Mouse (Mus musculus) ovary, postnatal 10 days (tissue): Measurements from ENCODE around the gene Pde4c.

Source experiments
- DNase-seq: peaks from one replicate; pipeline ENCODE4 v3.0.0; 2022; ENCODE audit warnings: low spot score

The Pde4c gene

DNA sequence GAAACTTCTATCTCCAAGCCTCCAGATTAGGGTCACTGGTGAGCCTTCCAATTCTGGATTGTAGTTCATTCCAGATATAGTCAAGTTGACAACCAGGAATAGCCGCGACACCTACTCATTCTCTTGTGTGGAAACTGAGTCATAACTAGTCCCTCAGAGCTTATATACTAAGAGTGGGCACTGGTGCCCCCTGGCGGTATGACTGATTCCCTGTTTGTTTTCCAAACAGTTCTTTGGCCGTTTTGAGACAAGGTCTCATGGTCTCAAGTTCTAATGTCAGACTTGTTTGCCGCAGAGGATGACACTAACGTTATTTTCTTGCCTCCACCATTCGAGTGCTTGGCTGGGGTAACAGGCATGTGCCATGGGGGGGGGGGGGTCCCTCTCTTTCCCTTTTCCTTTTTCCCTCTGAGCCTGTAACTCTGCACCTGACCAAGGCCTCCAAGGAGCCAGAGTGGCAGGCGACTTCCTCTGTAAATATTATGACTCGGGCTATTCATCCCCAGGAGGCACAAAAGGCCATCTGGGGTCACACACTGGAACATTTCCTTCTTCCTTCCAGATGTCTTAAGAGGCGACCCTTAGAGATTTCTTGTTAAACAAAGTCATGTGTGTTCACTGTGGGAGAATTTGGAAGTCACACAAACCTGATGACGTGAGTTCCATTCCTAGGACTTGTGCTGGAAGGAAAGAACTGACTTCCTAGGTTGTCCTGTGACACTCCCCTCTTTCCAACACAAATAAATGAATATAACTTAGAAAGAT, 28.7 kb downstream of the Pde4c start:
- DNase-seq, result no peak

DNA sequence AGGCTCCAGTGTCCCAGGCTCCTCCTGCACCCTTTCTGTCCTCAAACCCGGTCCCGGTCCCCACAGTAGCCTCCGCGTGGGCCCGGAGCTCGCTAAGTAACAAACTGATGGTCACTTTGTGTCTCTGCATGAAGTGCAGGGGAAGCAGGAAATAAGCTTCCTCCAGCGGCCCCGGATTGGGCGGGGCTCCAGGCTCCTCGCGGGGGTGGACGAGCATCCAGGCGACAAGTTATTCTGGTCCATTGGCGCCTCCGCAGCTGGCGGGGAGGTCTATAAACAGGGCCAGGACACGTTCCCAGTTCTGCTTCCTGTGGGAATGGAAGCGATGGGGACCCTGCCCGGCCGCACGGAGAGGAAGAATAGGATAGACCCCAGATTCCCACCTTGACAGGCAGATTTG, 29.6 kb downstream of the Pde4c start:
- DNase-seq, result peak; percentile 70

DNA sequence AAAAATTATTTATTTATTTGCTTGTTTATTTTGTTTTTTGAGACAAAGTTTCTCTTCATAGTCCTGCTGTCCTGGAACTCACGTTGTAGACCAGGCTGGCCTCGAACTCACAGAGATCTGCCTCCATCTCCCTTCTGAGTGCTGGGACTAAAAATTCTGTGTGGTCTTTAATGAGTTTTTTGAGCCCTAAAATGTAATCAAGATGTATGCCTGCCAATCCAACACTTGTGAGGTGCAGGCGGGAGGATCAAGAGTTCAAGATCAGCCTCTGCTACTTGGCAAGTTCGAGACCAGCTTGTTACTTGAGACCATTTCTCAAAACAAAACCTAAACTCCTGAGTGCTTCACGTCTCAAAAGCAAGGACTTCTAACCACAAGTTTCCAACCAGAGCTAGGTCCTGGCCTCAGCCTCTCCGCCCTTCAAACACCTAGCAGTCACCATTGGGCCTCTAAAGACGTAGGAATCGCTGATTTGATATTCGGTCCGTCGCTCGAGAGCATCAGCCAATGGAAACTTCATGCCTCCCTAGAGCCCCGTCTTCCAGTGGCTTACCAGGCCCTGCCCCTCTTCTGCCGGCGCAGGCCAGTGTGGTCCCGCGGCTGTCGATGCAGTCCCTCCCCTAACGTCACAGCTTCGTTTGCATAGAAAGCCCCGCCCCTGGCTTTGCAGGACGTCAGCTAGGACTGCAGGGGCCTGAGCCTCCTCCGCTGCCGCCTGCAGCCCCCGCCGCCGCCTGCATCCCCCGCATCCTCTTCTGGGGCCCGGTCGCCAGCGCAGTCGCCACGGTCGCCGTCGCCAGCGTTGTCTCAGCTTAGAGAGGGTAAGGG, 30.7 kb downstream of the Pde4c start, which contains the start of gene Rab3a:
Gene Rab3a, plus strand, starts transcription at position 637 of the 828 bp plus-strand sequence.
- peak; percentile 79 for DNase-seq

GRCm38 (mm10) chr8:70754871-70755660, 31.5 kb downstream of the Pde4c start:
- DNase-seq, result no peak

DNA sequence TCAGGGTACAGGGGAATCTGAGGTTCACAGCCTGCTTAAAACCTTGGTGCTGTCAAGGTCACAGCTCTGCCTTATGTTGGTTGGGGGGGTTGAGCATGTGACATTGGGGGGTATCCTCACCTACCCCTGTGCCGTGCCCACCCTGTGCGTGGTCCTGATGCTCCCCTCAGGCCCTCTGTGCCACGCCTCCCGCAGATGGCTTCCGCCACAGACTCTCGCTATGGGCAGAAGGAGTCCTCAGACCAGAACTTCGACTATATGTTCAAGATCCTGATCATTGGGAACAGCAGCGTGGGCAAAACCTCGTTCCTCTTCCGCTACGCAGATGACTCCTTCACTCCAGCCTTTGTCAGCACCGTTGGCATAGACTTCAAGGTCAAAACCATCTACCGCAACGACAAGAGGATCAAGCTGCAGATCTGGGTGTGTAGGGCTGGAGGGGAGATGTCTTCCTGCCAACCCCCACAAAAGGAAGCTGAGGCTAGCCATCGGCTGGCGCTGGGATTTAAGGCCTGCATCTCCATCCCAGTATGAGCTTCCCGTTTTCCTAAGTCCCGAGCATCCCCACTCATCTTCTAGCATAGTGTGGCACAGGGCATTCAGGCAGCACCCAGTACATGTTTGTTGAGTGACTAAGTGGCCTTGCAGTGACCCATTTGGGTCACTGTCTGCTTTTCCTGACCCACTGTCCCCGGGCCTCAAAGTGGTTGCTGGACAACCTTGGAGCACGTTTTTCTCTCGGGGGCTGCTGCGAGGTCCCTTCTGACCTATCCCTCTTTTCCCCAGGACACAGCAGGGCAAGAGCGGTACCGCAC, 32.3 kb downstream of the Pde4c start:
- no peak for DNase-seq

DNA sequence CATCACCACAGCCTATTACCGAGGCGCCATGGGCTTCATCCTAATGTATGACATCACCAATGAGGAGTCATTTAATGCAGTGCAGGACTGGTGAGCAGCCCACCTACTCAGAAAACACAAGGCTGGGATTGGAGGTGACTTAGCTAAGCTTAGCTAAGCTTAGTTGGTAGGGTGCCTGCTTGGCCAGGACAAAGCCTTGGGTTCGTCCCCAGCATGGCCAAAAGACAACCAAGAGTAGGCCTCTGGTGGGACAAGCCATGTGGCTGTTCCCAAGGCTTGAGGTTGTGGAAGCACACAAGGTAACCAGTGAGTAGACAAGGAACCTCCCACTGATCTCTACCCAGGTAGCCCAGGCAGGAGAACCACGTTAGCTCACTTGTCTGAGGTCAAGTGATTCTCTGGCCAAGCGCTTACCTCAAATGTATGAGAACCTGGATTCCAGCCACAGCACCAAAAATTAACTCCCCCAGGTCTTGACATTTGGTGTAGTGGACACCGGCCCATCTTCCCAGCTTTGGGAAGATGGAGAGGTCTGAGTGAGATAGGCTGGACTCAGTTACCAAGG, 33.0 kb downstream of the Pde4c start:
- no peak for DNase-seq

DNA sequence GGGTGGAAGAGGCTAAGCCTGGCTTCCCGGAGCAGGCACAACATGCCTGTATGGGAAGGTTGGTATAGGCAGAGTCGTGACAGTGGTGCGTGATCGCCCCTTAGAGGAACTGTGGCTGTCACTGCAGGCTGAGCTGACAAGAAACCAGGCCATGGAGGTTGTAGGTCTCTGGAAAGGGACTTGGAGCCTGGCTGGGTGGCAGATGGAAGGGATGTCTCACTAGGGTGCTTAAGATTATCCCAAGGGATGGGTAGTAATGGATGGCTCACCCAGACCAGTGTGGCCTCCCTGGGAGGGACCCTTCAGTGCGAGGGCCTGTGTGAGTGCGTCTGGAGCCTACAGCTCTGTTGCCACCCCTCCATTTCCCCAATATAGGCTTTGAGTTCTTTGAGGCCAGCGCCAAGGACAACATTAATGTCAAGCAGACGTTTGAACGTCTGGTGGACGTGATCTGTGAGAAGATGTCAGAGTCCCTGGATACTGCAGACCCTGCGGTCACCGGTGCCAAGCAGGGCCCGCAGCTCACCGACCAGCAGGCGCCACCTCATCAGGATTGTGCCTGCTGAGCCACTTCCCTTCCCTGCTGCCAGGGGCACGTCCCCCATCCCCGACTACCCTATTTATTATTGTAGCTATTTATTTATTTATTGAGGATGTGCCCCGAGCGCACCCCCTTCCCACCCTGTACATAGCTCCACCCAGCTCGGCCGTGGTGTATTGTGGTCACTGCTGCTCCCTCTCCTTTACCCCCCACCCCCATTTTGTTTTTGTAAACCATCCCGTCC, 34.2 kb downstream of the Pde4c start:
- DNase-seq, result no peak

GRCm38 (mm10) chr8:70758308-70758615, 34.7 kb downstream of the Pde4c start:
- DNase-seq, result no peak

- no peak for DNase-seq
These were observed 35.4 kb downstream of the Pde4c start for GRCm38 (mm10) chr8:70758616-70759561.

GRCm38 (mm10) chr8:70760350-70760749, 36.8 kb downstream of the Pde4c start:
- no peak for DNase-seq

GRCm38 (mm10) chr8:70760775-70761406, 37.4 kb downstream of the Pde4c start, which contains the start of gene Mpv17l2:
Mpv17l2 (minus strand) TSS chr8:70760946.
- DNase-seq, result peak; percentile 62

DNA sequence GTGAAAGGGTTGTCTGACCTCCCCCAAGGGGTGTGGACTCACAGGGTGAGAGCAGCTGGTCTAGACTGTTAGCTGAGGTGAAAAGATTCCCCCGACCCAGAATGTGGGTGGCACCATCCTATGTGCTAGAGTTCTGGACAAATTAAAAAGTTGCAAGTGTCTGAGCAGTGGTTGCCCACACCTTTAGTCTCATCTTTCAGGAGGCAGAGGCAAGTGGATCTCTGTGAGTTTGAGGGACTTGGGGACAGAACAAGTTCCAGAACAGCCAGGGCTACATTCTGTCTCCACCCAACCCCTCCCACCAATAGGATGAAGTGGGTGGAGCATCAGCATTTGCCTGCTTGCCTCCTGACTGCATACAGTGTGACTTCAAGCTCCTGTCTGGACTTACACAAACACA, 38.6 kb downstream of the Pde4c start:
- no peak for DNase-seq

DNA sequence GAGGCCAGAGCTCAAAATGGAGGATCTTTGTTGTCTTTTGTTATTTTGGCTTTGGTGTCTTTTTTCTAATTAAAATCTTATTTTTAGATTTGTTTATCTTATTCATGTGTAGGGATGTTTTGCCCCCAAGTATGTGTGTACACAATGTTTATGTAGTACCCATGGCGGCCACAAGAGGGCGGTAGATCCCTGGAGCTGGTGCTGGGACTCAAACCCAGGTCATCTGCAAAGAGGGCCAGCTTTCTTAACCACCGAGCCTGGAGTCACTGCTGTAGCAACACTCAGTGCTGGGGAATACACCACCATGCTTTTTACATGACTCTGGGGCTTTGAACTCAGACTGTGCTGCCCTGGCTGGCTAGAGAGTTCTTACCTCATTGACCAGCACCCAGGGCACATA, 39.8 kb downstream of the Pde4c start:
- no peak for DNase-seq

- no peak for DNase-seq
These were observed 40.5 kb downstream of the Pde4c start for GRCm38 (mm10) chr8:70764026-70764425.

- no peak for DNase-seq
These were observed 41.2 kb downstream of the Pde4c start for GRCm38 (mm10) chr8:70764676-70765075.

DNA sequence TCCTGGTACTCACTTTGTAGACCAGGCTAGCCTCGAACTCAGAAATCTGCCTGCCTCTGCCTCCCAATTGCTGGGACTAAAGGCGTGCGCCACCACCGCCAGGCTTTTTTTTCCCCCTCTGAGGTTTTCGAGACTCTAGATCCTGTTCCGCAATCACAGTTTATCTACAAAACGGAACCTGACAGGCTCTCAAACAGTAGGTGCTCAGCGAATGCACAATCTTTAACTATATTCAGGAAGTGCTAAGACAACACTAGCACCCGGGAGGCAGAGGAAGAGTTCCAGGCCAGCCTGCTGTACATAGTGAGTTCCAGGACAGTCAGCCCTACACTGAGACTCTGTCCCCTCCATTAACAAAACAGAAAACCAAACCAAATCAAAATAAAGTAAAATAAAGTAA, 41.8 kb downstream of the Pde4c start:
- no peak for DNase-seq

DNA sequence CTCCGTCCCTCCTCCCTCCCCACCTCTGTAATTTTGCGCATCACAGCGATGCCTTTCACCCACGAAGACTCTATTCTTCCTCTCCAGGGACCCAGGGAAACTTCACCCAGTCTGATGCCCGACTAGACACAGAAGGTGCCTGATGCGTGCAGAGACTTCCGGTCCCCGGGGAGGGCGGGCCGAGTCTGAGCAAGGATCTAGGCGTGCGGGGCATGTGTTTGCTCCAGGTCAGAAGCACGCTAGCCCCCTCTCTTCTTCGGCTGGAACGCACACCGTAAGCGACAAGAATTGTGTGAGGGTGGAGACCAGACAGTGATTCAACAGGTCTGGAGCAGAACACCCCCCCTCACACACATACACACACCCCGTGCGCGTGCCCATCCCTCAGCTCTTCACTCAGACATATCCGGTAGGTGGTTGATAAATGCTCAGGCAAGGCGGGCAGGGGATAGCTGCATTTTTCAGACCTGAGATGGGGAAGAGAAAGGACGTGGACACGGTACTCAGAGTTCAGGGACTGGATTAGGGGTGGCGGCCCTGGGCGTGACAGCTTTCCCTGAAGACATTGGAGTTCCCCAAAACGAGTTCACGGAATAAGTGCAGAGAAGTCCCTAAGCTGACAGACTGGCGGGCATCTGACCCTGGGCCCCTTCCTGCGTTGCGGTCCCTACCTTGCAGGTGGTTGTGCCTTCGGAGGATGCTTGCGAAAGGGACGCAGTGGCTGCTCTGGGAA, 42.5 kb downstream of the Pde4c start:
- DNase-seq, result no peak
